Mouse (Mus musculus) embryonic facial prominence, embryonic 14.5 days (tissue): Measurements from ENCODE around the gene CT030661.1. TPM values are rescaled to one million over a fixed set of nuclear protein-coding genes. Genes with fewer than 3 reads are reported as not detected.

Experiments
- polyA plus RNA-seq: library from polyadenylated mRNA; unstranded; fragments of >200 nt; fragmentation: Nextera tagmentation; extraction: Ambion mirVana; gene quantifications from 2 replicates; pipeline ENCODE4 v1.2.1, GENCODE M21; 2014

The CT030661.1 gene
- polyA plus RNA-seq, 1 experiment from 2014 or later, result 13.7 TPM

Other genes starting within 250 kb of the CT030661.1 start
- 2.4 and 2.9 TPM in 2 replicates for gene Zfp947, start 148.6 kb downstream of the CT030661.1 start, polyA plus RNA-seq
- 2.6 and 3.0 TPM in 2 replicates for gene Zfp994, start 89.2 kb downstream of the CT030661.1 start, polyA plus RNA-seq
- gene Zfp944, start 46.6 kb upstream of the CT030661.1 start, polyA plus RNA-seq, result 14.1 and 14.9 TPM in 2 replicates
- gene Zfp758, start 46.6 kb upstream of the CT030661.1 start, polyA plus RNA-seq, result 10.4 and 10.7 TPM in 2 replicates
- 14.4 and 15.3 TPM in 2 replicates for gene Zfp946, start 109.4 kb upstream of the CT030661.1 start, polyA plus RNA-seq